In genomic region chr5:65492716-65493531, GRCm38 (mm10) we compare ENCODE assay signal across 8 mouse cellular contexts. TPM values are rescaled to one million over a fixed set of nuclear protein-coding genes. Genes with fewer than 3 reads are reported as not detected.
DNase-seq lines count a peak whose midpoint lies in the region; ATAC-seq and TF ChIP-seq lines count a peak whose summit lies in the region.

Gene Gm43552 (minus strand): TSS chr5:65492833.

- no peaks in the 10 kb centered on the region for H3K27me3 ChIP-seq in forebrain, embryonic 14.5 days (replicated peaks; ENCODE audit: control insufficient read depth, insufficient read depth, low read length)
- no peaks in the 10 kb centered on the region for H3K27me3 ChIP-seq in liver, postnatal 0 days (ENCODE audit: insufficient read depth, low read length)
- no peaks in the 10 kb centered on the region for H3K27me3 ChIP-seq in neural tube, embryonic 13.5 days

- H3K4me2 ChIP-seq in forebrain, embryonic 14.5 days (ENCODE audit: low read length) = peak within 1 kb of the TSS; percentile 80
- H3K4me2 ChIP-seq in liver, postnatal 0 days (ENCODE audit: low read depth, low read length) = peak within 1 kb of the TSS; percentile 97
- H3K4me2 ChIP-seq in neural tube, embryonic 13.5 days = peak within 1 kb of the TSS; percentile 83

- H3K27ac ChIP-seq in ES-E14 (ENCODE audit: insufficient read depth, low read depth, low read length, poor library complexity, severe bottlenecking) = 0 out of 2 replicates have a peak within 1 kb of the TSS, but pooled peaks have one; percentile 15
- peak within 1 kb of the TSS; percentile 93 for H3K27ac ChIP-seq in forebrain, embryonic 14.5 days (ENCODE audit: low read depth, low read length)
- H3K27ac ChIP-seq in liver, postnatal 0 days (ENCODE audit: low read depth) = peak within 1 kb of the TSS; percentile 98
- peak within 1 kb of the TSS; percentile 98 for H3K27ac ChIP-seq in neural tube, embryonic 13.5 days (replicated peaks)

- intact Hi-C loops in heart, postnatal 14 days (cut with DNase I) = loop anchor here (2.0 to 5.0 kb wide), 5 partner anchors 44 to 269 kb away; partner anchors contain the start of genes N4bp2, Pds5a, Smim14 and Ube2k

- peak; percentile 97 for ATAC-seq in forebrain, embryonic 14.5 days
- ATAC-seq in liver, postnatal 0 days = peak; percentile 96
- ATAC-seq in neural tube, embryonic 13.5 days (ENCODE audit: low read depth) = peak; percentile 96

- DNase-seq in ES-E14 (ENCODE audit: low read depth, low spot score) = peak; percentile 78
- DNase-seq in cerebellum, adult 11 months = peak; percentile 96
- DNase-seq in forebrain, embryonic 14.5 days (ENCODE audit: low spot score) = peak; percentile 94
- peak; percentile 95 to 97 for DNase-seq in heart, postnatal 14 days
- DNase-seq in layer of hippocampus, adult 11-12 months (ENCODE audit: low spot score) = peak; percentile 97
- DNase-seq in liver, postnatal 0 days = peak; percentile 95
- DNase-seq in telencephalon, adult 2 months (ENCODE audit: low read depth, low spot score) = peak; percentile 94

- H3K4me3 ChIP-seq in ES-E14 (ENCODE audit: insufficient read depth in 1 of 2, low read depth in 1 of 2, low read length in 2 of 2, poor library complexity in 1 of 2, severe bottlenecking in 1 of 2) = peak within 1 kb of the TSS; percentile 95 to 98
- H3K4me3 ChIP-seq in forebrain, embryonic 14.5 days (ENCODE audit: low read depth, low read length) = peak within 1 kb of the TSS; percentile 88
- peak within 1 kb of the TSS; percentile 76 for H3K4me3 ChIP-seq in liver, postnatal 0 days (ENCODE audit: low read depth, low read length)
- peak within 1 kb of the TSS; percentile 89 for H3K4me3 ChIP-seq in neural tube, embryonic 13.5 days

- no peaks in the 10 kb centered on the region for H3K9me3 ChIP-seq in ES-E14 (ENCODE audit: control insufficient read depth, insufficient read depth, low read depth, low read length)
- H3K9me3 ChIP-seq in forebrain, embryonic 14.5 days (replicated peaks; ENCODE audit: control insufficient read depth, low read length) = no peaks in the 10 kb centered on the region
- H3K9me3 ChIP-seq in liver, postnatal 0 days (ENCODE audit: low read length) = no peaks in the 10 kb centered on the region
- H3K9me3 ChIP-seq in neural tube, embryonic 13.5 days = no peaks in the 10 kb centered on the region

- peak within 1 kb of the TSS; percentile 85 for H3K9ac ChIP-seq in ES-E14 (ENCODE audit: insufficient read depth, low read depth, low read length, poor library complexity, severe bottlenecking)
- peak within 1 kb of the TSS; percentile 94 for H3K9ac ChIP-seq in forebrain, embryonic 14.5 days (ENCODE audit: low read length)
- H3K9ac ChIP-seq in liver, postnatal 0 days (replicated peaks) = peak within 1 kb of the TSS; percentile 81
- peak within 1 kb of the TSS; percentile 97 for H3K9ac ChIP-seq in neural tube, embryonic 13.5 days

- no peaks in the 10 kb centered on the region for H3K36me3 ChIP-seq in ES-E14 (ENCODE audit: control insufficient read depth, insufficient read depth, low read length, poor library complexity, severe bottlenecking)
- no peaks in the 10 kb centered on the region for H3K36me3 ChIP-seq in forebrain, embryonic 14.5 days (ENCODE audit: control insufficient read depth, insufficient read depth, low read length)
- peaks cover 5% of the 10 kb centered on the region; the same call in 1 of the 2 replicates for H3K36me3 ChIP-seq in liver, postnatal 0 days (replicated peaks; ENCODE audit: insufficient read depth, low read length)
- no peaks in the 10 kb centered on the region for H3K36me3 ChIP-seq in neural tube, embryonic 13.5 days

- in situ Hi-C loops in ES-E14 (cut with MboI; ENCODE audit: low sequenced_read_pairs in 2 of 2, unreplicated experiment in 2 of 2) = no loop called here

- TF ChIP-seq EP300 in liver, postnatal 0 days (IDR thresholded peaks at IDR 0.05; ENCODE audit: low read depth) = no peak

- H3K4me1 ChIP-seq in ES-E14 (ENCODE audit: control insufficient read depth in 2 of 2, insufficient read depth in 2 of 2, low read length in 2 of 2, poor library complexity in 1 of 2) = peaks cover 2 to 4% of the 10 kb centered on the region in 2 experiments; a peak in 2 of 4 replicates
- H3K4me1 ChIP-seq in forebrain, embryonic 14.5 days (ENCODE audit: control insufficient read depth, insufficient read depth, low read length) = peaks cover 15% of the 10 kb centered on the region
- peaks cover 29% of the 10 kb centered on the region for H3K4me1 ChIP-seq in liver, postnatal 0 days (ENCODE audit: insufficient read depth)
- H3K4me1 ChIP-seq in neural tube, embryonic 13.5 days (replicated peaks) = peaks cover 38% of the 10 kb centered on the region

- peak; percentile 2; the same call in 1 of the 2 replicates for TF ChIP-seq CTCF in liver, postnatal 0 days (IDR thresholded peaks at IDR 0.05; ENCODE audit: low read depth)

- WGBS in forebrain, embryonic 14.5 days = under 1% methylated on average over 65 of the region's 69 CpGs
- 2% methylated on average over 67 of the region's 69 CpGs for WGBS in liver, postnatal 0 days (ENCODE audit: insufficient replicate concordance)
- WGBS in neural tube, embryonic 13.5 days = 1% methylated on average over 62 of the region's 69 CpGs

TF ChIP-seq in ES-E14, 5 proteins besides CTCF, POLR2A, EP300 and RAD21:
- peak; percentile 24; the same call in 1 of the 2 replicates for TF ChIP-seq HCFC1 (IDR thresholded peaks at IDR 0.05; ENCODE audit: borderline replicate concordance, insufficient read depth, low read length)
- no peak for TF ChIP-seq ZC3H11A (IDR thresholded peaks at IDR 0.05; ENCODE audit: borderline replicate concordance, low read depth, low read length)

RNA-seq across cellular contexts. Expression of gene Gm43552, which starts in this region (rescaled TPM):
- total RNA-seq in ES-E14 (2012; rRNA removed) = not detected in 2 replicates
- not detected in 2 replicates for polyA plus RNA-seq in forebrain, embryonic 14.5 days (2014; fragmentation: Nextera tagmentation; extraction: Ambion mirVana)
- total RNA-seq in heart, postnatal 14 days (2021) = 1 to 10 TPM in 1 of 2 experiments, not detected in 1; 1.3 TPM
- polyA plus RNA-seq in liver, postnatal 0 days (2015; fragmentation: Nextera tagmentation; extraction: Ambion mirVana) = 1.4 TPM in 1 of 2 replicates, not detected in the other
- polyA plus RNA-seq in neural tube, embryonic 13.5 days (2015; fragmentation: Nextera tagmentation; extraction: Ambion mirVana) = not detected in 2 replicates

Comparison
In these comparisons a context has a peak if more than half of its experiments do, and no peak if none do; other contexts are left out.
1. Peak in every context shown above with its lines: DNase-seq, ATAC-seq, H3K4me3 ChIP-seq and H3K27ac ChIP-seq.
2. Peak in DNase-seq, H3K4me3 ChIP-seq, H3K27ac ChIP-seq and H3K9ac ChIP-seq in ES-E14; RNA of the gene not detected or under 1 TPM.
3. Peak in DNase-seq, ATAC-seq, H3K4me3 ChIP-seq, H3K27ac ChIP-seq, H3K9ac ChIP-seq and H3K4me2 ChIP-seq in forebrain, embryonic 14.5 days; RNA of the gene not detected or under 1 TPM.
4. Peak in ATAC-seq, H3K4me3 ChIP-seq, H3K27ac ChIP-seq, H3K9ac ChIP-seq and H3K4me2 ChIP-seq in neural tube, embryonic 13.5 days; RNA of the gene not detected or under 1 TPM.
5. H3K27ac ChIP-seq: peak in every context shown above with its lines; median percentile 98 in liver, postnatal 0 days; 98 in neural tube, embryonic 13.5 days; 93 in forebrain, embryonic 14.5 days; 15 in ES-E14.